Mouse (Mus musculus): ENCODE results near the gene Slc27a5. TPM values are rescaled to one million over a fixed set of nuclear protein-coding genes. Genes with fewer than 3 reads are reported as not detected.

The Slc27a5 gene
- polyA plus RNA-seq, 1 experiment from 2014 or later, result 0.75 TPM

DNA sequence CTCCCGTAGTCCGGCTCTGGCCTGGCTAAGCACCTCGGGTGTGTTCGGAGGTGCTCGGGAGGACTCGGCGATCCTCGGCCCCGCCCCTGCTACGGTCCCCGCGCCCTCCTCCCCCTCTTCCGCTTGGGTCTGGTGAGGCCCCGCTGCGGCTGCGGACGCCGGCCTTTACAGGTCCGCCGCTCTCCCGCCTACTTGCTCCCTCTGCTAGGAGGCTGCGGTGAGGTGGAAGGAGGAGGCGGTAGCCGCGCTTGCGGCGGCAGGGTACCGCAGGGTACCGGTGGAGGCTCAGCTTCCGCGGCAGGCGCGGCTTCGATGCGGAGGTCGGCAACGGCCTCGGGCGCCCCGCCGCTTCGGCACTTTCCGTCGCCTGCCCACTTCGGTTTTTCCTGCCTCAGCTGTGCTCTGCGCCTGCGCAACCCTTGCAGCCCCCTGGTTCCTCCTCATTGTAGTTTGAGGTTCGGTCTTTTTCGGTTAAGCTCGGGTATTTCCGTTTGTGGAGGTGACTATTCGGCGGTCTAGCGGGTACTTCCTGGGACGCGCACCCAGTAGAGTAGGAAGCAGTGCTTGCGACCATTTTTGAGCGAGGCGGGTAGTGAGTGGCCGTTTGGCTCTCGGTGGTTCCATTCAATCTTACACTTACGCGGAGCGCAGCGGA is 40.0 kb upstream of the Slc27a5 start, which contains the start of gene Ube2m:
Ube2m (minus strand) TSS at position 375 of the 655 bp plus-strand sequence.
- H3K36me3 ChIP-seq (ENCODE audit: control insufficient read depth, insufficient read depth), result peaks cover 12% of the 10 kb centered on the region
- ATAC-seq, result peak; percentile 91
- no peaks in the 10 kb centered on the region for H3K9me3 ChIP-seq (ENCODE audit: control insufficient read depth, low read length)
- peak within 1 kb of the TSS; percentile 100 for H3K27ac ChIP-seq (ENCODE audit: low read length)
- peaks cover 5% of the 10 kb centered on the region for H3K27me3 ChIP-seq (replicated peaks; ENCODE audit: control insufficient read depth, insufficient read depth, low read length)
- peaks cover 38% of the 10 kb centered on the region for H3K4me1 ChIP-seq (replicated peaks; ENCODE audit: control insufficient read depth, insufficient read depth, low read length)
- H3K4me2 ChIP-seq (ENCODE audit: low read length), result peak within 1 kb of the TSS; percentile 94
- peak within 1 kb of the TSS; percentile 77 for H3K4me3 ChIP-seq (replicated peaks; ENCODE audit: low read length)
- under 1% methylated on average over 60 of the region's 65 CpGs for WGBS
- peak within 1 kb of the TSS; percentile 98 for H3K9ac ChIP-seq (replicated peaks; ENCODE audit: low read depth, low read length)

DNA sequence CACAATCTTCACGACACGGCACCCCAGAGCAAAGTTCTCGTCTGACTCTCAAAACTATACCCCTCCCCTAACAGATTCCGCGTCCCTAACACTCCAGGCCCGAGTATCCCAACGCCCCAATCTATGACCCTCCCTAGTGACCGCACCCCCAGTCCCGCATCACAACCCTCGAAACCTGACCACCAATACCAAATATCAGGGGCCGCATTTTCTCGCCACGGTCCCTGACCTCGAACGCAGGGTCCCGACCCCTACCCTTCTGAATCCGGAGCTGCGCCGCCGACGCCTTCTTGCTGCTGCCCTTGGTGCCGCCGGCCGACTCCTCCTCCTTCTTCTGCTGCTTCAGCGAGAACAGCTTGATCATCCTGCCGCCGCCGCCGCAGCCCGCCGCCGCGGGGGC is 39.4 kb upstream of the Slc27a5 start:
- peak overlapping the region; percentile 94 for H3K4me2 ChIP-seq (ENCODE audit: low read length)
- H3K36me3 ChIP-seq (ENCODE audit: control insufficient read depth, insufficient read depth), result peaks cover 13% of the 10 kb centered on the region
- H3K4me3 ChIP-seq (replicated peaks; ENCODE audit: low read length), result peak overlapping the region; percentile 77
- H3K27me3 ChIP-seq (replicated peaks; ENCODE audit: control insufficient read depth, insufficient read depth, low read length), result no peaks in the 10 kb centered on the region; the same call in 1 of the 2 replicates
- peak overlapping the region; percentile 98 for H3K9ac ChIP-seq (replicated peaks; ENCODE audit: low read depth, low read length)
- WGBS, result 0% methylated on average over 32 of the region's 33 CpGs
- H3K4me1 ChIP-seq (replicated peaks; ENCODE audit: control insufficient read depth, insufficient read depth, low read length), result peaks cover 38% of the 10 kb centered on the region
- ATAC-seq, result peak; percentile 2
- H3K9me3 ChIP-seq (ENCODE audit: control insufficient read depth, low read length), result no peaks in the 10 kb centered on the region
- peak overlapping the region; percentile 100 for H3K27ac ChIP-seq (ENCODE audit: low read length)

DNA sequence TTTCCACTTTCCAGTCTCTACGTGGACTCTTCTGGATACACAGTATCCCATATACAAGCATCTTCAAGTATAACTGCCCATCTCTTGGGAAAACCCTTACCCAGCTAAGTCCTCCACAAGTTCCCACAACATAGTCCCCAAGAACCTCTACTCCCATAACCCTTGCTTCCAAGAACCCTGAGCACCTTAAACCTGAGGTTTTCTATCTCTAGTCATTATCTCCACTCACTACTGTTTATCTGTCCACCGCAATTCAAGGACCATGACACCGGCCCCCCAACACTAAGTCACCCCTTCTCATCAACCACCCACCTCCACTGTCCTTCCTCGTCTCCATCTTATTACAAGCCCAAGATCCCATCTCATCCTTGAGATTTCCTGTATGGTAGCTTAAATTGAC is 38.8 kb upstream of the Slc27a5 start:
- 46% methylated on average over 4 of the region's 4 CpGs for WGBS
- ATAC-seq, result no peak
- H3K9ac ChIP-seq (replicated peaks; ENCODE audit: low read depth, low read length), result peak overlapping the region; percentile 98
- no peaks in the 10 kb centered on the region for H3K27me3 ChIP-seq (replicated peaks; ENCODE audit: control insufficient read depth, insufficient read depth, low read length)
- peak overlapping the region; percentile 77 for H3K4me3 ChIP-seq (replicated peaks; ENCODE audit: low read length)
- H3K9me3 ChIP-seq (ENCODE audit: control insufficient read depth, low read length), result no peaks in the 10 kb centered on the region
- H3K4me1 ChIP-seq (replicated peaks; ENCODE audit: control insufficient read depth, insufficient read depth, low read length), result peaks cover 38% of the 10 kb centered on the region
- peaks cover 17% of the 10 kb centered on the region for H3K36me3 ChIP-seq (ENCODE audit: control insufficient read depth, insufficient read depth)
- peak overlapping the region; percentile 94 for H3K4me2 ChIP-seq (ENCODE audit: low read length)
- no peak overlapping the region for H3K27ac ChIP-seq (ENCODE audit: low read length)

DNA sequence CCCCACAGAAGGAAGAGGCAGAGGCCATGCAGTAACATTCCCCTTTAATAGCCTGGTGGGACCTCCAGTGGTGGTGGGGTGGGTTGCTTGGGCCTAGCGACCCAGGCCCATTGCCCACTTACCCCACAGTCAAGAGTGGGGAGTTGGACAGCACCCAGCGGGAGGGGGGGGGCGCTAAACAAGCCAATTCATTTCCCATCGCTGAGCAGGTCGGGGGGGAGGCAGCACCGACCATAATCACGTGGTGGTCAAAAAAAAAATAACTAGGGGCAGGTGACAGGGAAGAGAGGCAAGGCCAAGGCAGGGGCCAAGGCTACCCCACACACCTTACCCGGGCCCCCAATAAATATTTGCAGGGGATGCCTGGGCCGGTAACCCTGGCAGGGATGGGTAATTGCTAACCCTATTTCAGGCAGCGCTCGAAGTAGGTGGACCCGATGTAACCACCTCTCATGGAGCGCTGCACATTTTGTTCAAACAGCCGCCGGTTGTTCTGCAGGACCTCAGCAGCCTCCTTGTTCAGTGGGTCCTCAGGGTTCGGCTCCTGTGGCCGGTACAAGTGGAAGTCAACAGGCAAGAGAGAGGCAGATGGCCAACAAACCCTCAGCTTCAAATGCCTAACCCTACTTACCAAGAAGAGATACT is 37.3 kb upstream of the Slc27a5 start:
- Histone ChIP-seq H3K4me1 (replicated peaks; ENCODE audit: control insufficient read depth, insufficient read depth, low read length) (peaks cover 38% of the 10 kb centered on the region), H3K9me3 (ENCODE audit: control insufficient read depth, low read length) (no peaks in the 10 kb centered on the region), H3K27me3 (replicated peaks; ENCODE audit: control insufficient read depth, insufficient read depth, low read length) (no peaks in the 10 kb centered on the region), H3K4me2 (ENCODE audit: low read length) (peak overlapping the region; percentile 91), H3K36me3 (ENCODE audit: control insufficient read depth, insufficient read depth) (peaks cover 27% of the 10 kb centered on the region), H3K27ac (ENCODE audit: low read length) (peak overlapping the region; percentile 72), H3K9ac (replicated peaks; ENCODE audit: low read depth, low read length) (no peak overlapping the region), H3K4me3 (replicated peaks; ENCODE audit: low read length) (no peak overlapping the region)
- no peak for ATAC-seq
- WGBS, result 78% methylated on average over 17 of the region's 17 CpGs

DNA sequence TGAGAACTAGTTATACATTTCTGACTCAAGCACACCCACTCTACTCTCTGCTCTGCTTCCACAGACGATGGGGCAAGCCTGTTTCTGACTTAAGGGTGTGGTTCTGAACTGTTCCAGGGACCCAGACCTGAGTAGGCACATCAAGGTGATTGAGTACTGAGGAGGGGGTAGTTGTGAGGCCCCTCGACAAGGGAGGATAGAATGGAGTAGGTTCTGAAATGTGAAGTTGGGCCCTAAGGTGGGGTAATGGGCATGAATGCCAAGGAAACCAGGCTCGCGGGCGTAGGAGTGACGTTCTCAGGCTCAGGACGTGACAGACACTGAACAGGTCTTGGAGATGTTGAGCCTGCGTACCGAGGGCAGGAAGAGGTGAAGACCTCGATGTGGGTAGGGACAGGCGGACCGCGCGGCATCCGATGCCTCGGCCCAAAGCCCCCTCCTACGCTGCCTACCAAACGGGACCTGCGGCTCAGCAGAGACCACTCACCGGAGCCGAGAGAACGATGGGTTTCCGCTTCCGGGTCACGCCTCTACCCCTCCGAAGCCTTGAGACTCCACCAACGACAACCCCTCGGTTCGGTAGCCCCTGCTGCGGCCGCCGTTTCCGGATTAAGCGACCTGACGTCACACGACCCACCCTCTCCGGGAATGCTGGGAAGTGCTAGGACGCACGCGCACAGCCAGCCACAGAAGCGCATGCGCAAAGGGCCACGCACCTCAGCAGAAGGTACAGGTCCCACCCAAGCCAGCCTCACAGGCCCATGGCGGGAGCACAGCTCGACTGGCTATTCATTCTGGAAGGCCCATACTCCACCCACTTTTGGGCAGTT is 36.4 kb upstream of the Slc27a5 start, which contains the start of gene Chmp2a:
Chmp2a (minus strand) TSS at position 660 of the 830 bp plus-strand sequence.
- peaks cover 38% of the 10 kb centered on the region for H3K4me1 ChIP-seq (replicated peaks; ENCODE audit: control insufficient read depth, insufficient read depth, low read length)
- ATAC-seq, result peak; percentile 77
- H3K27me3 ChIP-seq (replicated peaks; ENCODE audit: control insufficient read depth, insufficient read depth, low read length), result no peaks in the 10 kb centered on the region
- H3K9ac ChIP-seq (replicated peaks; ENCODE audit: low read depth, low read length), result peak within 1 kb of the TSS; percentile 78
- peaks cover 37% of the 10 kb centered on the region for H3K36me3 ChIP-seq (ENCODE audit: control insufficient read depth, insufficient read depth)
- no peaks in the 10 kb centered on the region for H3K9me3 ChIP-seq (ENCODE audit: control insufficient read depth, low read length)
- peak within 1 kb of the TSS; percentile 91 for H3K4me2 ChIP-seq (ENCODE audit: low read length)
- under 1% methylated on average over 45 of the region's 45 CpGs for WGBS
- peak within 1 kb of the TSS; percentile 64 for H3K4me3 ChIP-seq (replicated peaks; ENCODE audit: low read length)
- peak within 1 kb of the TSS; percentile 84 for H3K27ac ChIP-seq (ENCODE audit: low read length)

DNA sequence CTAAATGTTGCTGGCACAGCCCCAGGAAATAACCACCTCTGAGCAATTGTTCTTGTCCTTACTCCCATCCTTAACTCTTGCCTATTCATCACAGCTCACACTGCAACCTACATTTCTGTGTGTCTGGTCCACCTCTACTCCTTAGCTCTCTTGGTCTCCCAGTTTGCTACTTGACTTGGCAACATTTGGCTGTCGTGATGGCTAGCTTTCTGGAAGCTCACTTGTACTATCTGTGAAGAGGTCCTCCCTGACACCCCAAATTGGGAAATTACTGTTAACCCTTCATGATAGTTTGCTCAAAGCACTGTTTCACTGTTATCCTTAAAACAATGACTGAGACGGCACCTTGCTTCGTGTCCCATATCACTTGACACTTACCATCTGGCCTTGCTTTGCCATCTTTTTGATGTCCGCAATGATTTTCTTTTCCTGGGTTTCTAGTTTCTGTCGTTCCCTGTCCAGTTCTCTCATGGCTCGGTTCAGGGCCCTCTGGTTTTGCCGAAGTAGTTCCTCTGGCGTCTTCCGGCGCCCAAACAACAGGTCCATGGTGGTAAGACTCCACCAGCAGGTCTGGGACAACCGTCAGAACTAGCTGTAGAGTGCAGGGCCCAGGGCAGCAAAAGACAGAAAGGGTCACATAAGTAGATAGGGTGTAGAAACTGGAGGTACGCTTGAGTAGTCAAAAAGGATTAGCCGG is 35.6 kb upstream of the Slc27a5 start:
- no peaks in the 10 kb centered on the region for H3K27me3 ChIP-seq (replicated peaks; ENCODE audit: control insufficient read depth, insufficient read depth, low read length)
- peaks cover 31% of the 10 kb centered on the region for H3K4me1 ChIP-seq (replicated peaks; ENCODE audit: control insufficient read depth, insufficient read depth, low read length)
- no peak for ATAC-seq
- H3K9me3 ChIP-seq (ENCODE audit: control insufficient read depth, low read length), result no peaks in the 10 kb centered on the region
- peak overlapping the region; percentile 84 for H3K27ac ChIP-seq (ENCODE audit: low read length)
- H3K9ac ChIP-seq (replicated peaks; ENCODE audit: low read depth, low read length), result peak overlapping the region; percentile 78
- H3K4me2 ChIP-seq (ENCODE audit: low read length), result peak overlapping the region; percentile 91
- peaks cover 44% of the 10 kb centered on the region for H3K36me3 ChIP-seq (ENCODE audit: control insufficient read depth, insufficient read depth)
- 48% methylated on average over 13 of the region's 13 CpGs for WGBS
- H3K4me3 ChIP-seq (replicated peaks; ENCODE audit: low read length), result peak overlapping the region; percentile 64

DNA sequence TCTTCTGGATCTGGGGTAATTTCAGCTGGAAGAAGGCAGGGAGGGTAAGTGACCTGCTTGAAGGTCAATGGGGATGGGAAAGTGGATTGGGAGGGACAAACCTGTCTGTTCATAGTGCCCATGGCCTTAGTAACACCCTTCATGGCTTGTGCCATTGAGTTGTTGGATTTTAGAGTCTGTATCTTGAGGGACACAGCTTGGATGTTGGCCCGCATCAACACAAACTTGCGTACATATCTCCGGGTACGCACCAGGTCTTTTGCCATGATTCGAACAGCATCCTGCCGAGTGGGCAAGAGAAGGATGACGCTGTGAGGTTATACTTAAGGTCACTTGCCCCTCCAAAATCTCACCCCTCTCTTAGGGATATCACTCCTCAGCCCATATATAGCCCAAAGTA is 34.5 kb upstream of the Slc27a5 start:
- H3K9me3 ChIP-seq (ENCODE audit: control insufficient read depth, low read length), result no peaks in the 10 kb centered on the region
- no peak overlapping the region for H3K4me2 ChIP-seq (ENCODE audit: low read length)
- H3K4me3 ChIP-seq (replicated peaks; ENCODE audit: low read length), result no peak overlapping the region
- peaks cover 55% of the 10 kb centered on the region for H3K36me3 ChIP-seq (ENCODE audit: control insufficient read depth, insufficient read depth)
- H3K9ac ChIP-seq (replicated peaks; ENCODE audit: low read depth, low read length), result no peak overlapping the region
- WGBS, result 94% methylated on average over 7 of the region's 7 CpGs
- no peak for ATAC-seq
- no peak overlapping the region for H3K27ac ChIP-seq (ENCODE audit: low read length)
- H3K4me1 ChIP-seq (replicated peaks; ENCODE audit: control insufficient read depth, insufficient read depth, low read length), result peaks cover 30% of the 10 kb centered on the region
- no peaks in the 10 kb centered on the region for H3K27me3 ChIP-seq (replicated peaks; ENCODE audit: control insufficient read depth, insufficient read depth, low read length)

DNA sequence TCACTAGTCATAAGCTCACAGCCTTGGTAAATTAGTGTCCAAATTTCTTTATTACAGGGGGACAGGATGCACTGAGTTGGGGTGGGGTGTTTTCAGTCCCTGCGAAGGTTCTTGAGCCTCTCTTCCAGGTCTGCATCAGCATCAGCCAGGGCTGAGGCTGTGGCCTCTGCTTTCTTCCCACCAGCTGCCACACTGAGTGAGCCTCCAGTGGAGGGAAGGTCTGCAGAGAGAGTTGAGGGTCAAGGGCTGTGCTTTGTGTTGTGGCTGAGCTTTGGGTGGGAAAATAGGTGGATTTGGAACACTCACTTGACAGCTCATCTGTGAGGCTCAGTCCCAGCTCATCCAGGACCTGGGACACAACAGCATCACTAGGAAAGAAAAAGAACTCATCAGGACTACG is 34.0 kb upstream of the Slc27a5 start:
- 92% methylated on average over 2 of the region's 2 CpGs for WGBS
- Histone ChIP-seq H3K9ac (replicated peaks; ENCODE audit: low read depth, low read length) (no peak overlapping the region), H3K4me1 (replicated peaks; ENCODE audit: control insufficient read depth, insufficient read depth, low read length) (peaks cover 29% of the 10 kb centered on the region), H3K27me3 (replicated peaks; ENCODE audit: control insufficient read depth, insufficient read depth, low read length) (no peaks in the 10 kb centered on the region), H3K4me3 (replicated peaks; ENCODE audit: low read length) (no peak overlapping the region), H3K4me2 (ENCODE audit: low read length) (no peak overlapping the region), H3K27ac (ENCODE audit: low read length) (no peak overlapping the region), H3K36me3 (ENCODE audit: control insufficient read depth, insufficient read depth) (peaks cover 60% of the 10 kb centered on the region), H3K9me3 (ENCODE audit: control insufficient read depth, low read length) (no peaks in the 10 kb centered on the region)
- no peak for ATAC-seq
